Mouse (Mus musculus): Measurements from ENCODE around the gene Cpeb3. TPM values are rescaled to one million over a fixed set of nuclear protein-coding genes. Genes with fewer than 3 reads are reported as not detected.

The Cpeb3 gene
- polyA plus RNA-seq, 1 experiment from 2014 or later, result 3.1 TPM

DNA sequence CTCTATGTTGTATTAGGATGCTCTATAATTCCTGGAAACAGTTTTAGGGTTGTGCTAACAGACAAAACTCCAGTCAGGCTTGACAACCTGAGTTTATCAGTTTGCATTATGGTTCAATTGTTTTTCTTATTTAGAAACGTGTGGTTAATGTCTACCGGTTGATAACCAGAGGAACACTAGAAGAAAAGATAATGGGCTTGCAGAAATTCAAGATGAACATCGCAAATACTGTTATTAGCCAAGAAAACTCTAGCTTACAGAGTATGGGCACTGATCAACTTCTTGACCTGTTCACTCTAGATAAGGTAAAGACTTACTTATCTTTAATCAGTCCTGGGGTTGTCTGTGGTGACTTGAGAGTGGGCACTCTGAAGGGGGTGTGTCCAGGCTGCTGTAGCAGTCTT is 198.5 kb downstream of the Cpeb3 start:
- Histone ChIP-seq H3K4me3 (ENCODE audit: low read depth, low read length) (no peak overlapping the region), H3K36me3 (ENCODE audit: control insufficient read depth, insufficient read depth, low read length) (peaks cover 81% of the 10 kb centered on the region), H3K9me3 (replicated peaks; ENCODE audit: control insufficient read depth, low read length) (no peaks in the 10 kb centered on the region), H3K27ac (ENCODE audit: low read depth, low read length) (no peak overlapping the region), H3K4me2 (ENCODE audit: low read length) (no peak overlapping the region), H3K27me3 (replicated peaks; ENCODE audit: control insufficient read depth, insufficient read depth, low read length) (no peaks in the 10 kb centered on the region), H3K9ac (ENCODE audit: low read length) (no peak overlapping the region), H3K4me1 (ENCODE audit: control insufficient read depth, insufficient read depth, low read length) (no peaks in the 10 kb centered on the region)
- DNase-seq (ENCODE audit: low spot score) (no peak), ATAC-seq (no peak)
- WGBS, result 96% methylated on average over 3 of the region's 3 CpGs

DNA sequence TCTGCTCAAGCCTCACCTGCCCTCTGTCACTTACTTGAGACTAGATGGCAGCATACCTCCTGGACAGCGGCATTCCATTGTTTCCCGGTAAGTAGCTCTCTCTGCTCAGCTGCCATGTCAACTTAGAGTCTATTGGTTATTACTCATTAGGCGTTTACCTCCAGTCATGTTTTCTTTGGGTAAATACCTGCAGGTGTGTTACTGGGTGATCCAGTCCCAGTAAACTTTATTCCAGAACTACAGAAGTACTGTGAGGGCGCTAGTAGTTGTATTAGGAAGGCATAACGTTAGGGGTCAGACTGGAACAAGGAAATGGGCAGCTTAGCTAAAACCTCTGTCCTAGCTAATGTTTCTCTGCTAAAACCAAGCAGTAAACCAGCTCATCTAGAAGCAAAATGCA is 203.8 kb downstream of the Cpeb3 start:
- H3K4me2 ChIP-seq (ENCODE audit: low read length), result no peak overlapping the region
- no peak overlapping the region for H3K4me3 ChIP-seq (ENCODE audit: low read depth, low read length)
- no peak overlapping the region for H3K9ac ChIP-seq (ENCODE audit: low read length)
- ATAC-seq (no peak), DNase-seq (ENCODE audit: low spot score) (no peak)
- no peak overlapping the region for H3K27ac ChIP-seq (ENCODE audit: low read depth, low read length)
- H3K27me3 ChIP-seq (replicated peaks; ENCODE audit: control insufficient read depth, insufficient read depth, low read length), result no peaks in the 10 kb centered on the region
- H3K9me3 ChIP-seq (replicated peaks; ENCODE audit: control insufficient read depth, low read length), result no peaks in the 10 kb centered on the region
- 91% methylated on average over 5 of the region's 5 CpGs for WGBS
- H3K4me1 ChIP-seq (ENCODE audit: control insufficient read depth, insufficient read depth, low read length), result no peaks in the 10 kb centered on the region
- H3K36me3 ChIP-seq (ENCODE audit: control insufficient read depth, insufficient read depth, low read length), result peaks cover 80% of the 10 kb centered on the region

Other genes starting within 250 kb of the Cpeb3 start
- 127 and 143 TPM in 2 replicates for gene March5, start 1.1 kb downstream of the Cpeb3 start, polyA plus RNA-seq (2014; fragmentation: Nextera tagmentation; extraction: Ambion mirVana)
- 37.4 and 38.2 TPM in 2 replicates for gene Ide, start 129.3 kb upstream of the Cpeb3 start, polyA plus RNA-seq (2014; fragmentation: Nextera tagmentation; extraction: Ambion mirVana)
- 40.5 and 41.6 TPM in 2 replicates for gene Kif11, start 167.8 kb upstream of the Cpeb3 start, polyA plus RNA-seq (2014; fragmentation: Nextera tagmentation; extraction: Ambion mirVana)
- 1.8 and 2.5 TPM in 2 replicates for gene Hhex, start 226.2 kb upstream of the Cpeb3 start, polyA plus RNA-seq (2014; fragmentation: Nextera tagmentation; extraction: Ambion mirVana)

Measured in forebrain, embryonic 14.5 days (tissue).